Mouse (Mus musculus) ZHBTc4 (cell line): Measurements from ENCODE around the gene Adgrg3.

Experiments used
- DNase-seq: peaks from one replicate; pipeline ENCODE4 v3.0.0-alpha.2; 2011; ENCODE audit warnings: low read depth, low spot score

The Adgrg3 gene

DNA sequence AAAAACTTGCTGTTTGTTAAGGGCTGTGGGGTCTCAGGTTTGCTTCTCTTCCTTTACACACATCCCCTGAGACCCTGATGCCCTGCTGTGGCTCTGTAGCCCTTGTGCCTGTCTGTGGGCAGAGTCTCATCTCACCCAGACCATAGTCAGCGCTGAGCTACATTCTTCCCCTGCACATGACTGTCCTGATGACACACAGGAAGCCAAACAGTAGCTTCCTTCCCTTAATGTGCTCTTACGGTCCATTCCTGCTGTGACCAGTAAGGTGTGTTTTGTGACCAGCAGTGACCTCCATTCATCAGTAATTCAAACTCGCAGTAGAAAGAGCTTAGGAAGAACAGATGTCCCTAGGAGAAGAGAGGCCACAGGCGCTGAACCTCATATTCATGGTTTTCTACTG, 6.9 kb downstream of the Adgrg3 start:
- DNase-seq, result no peak

DNA sequence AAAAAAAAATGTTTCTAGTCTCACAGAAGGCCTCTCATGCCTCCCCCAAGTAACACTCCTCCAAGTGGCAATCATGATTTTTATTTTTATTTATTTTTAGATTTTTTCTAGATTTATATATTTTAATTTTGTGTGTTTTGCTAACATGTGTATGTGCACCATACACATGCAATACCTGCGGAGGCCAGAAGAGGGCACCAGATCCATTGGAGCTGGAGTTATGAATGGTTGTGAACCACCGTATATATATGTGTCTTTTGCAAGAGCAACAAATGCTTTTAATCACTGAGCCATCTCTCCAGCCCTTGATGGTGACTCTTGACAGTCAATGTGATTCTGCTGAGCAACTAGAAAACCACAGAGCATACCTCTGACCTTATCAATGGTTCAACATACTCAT, 7.9 kb downstream of the Adgrg3 start:
- DNase-seq, result peak; percentile 70

DNA sequence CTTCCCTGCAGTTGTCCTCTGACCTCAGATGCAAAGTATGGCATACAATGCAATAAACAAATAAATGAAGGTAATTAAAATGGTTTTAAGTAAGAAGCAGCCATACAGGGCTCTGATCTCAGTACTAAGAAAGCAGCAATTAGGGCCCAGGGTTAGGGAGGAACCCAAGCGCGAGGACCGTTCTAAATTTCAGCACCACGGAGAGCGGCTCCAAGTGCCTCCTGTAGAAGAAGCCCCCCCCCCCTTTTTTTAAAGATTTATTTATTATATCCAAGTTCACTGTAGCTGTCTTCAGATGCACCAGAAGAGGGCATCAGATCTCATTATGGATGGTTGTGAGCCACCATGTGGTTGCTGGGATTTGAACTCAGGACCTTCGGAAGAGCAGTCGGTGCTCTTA, 10.9 kb downstream of the Adgrg3 start:
- peak; percentile 48 for DNase-seq

DNA sequence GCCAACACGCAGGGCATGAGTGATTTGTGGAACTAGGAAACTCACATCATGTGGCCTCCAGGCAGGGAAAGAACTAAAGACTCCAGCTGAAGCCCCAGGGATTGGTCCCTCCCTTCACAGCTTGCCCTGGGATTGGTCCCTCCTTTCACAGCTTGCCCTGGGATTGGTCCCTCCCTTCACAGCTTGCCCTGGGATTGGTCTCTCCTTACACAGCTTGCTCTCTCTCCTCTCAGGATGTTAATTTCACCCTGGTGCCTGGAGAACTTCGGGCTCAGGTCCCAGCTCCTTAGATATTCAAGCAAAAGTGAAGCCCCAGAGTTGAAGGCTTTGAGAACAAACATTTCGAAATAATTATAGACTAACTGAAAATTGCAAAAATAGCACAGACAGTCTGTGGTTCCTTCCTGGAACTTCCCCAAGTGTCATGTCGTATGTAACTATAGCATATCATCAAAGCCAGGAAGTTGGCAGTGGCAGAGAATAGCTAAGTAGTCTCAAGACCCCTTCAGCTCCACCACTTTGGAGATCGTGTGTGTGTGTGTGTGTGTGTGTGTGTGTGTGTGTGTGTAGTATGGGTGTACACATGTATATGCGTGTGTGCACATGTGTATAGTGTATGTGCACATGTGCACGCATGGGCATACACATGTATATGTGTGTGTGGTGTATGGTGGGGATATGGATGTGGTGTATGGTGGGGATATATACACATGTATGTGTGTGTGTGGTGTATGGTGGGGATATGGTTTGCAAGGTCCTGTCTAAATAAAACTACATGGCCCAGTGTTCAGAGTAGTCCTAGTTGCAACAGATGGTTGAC, 19.8 kb downstream of the Adgrg3 start:
- DNase-seq, result peak; percentile 58

DNA sequence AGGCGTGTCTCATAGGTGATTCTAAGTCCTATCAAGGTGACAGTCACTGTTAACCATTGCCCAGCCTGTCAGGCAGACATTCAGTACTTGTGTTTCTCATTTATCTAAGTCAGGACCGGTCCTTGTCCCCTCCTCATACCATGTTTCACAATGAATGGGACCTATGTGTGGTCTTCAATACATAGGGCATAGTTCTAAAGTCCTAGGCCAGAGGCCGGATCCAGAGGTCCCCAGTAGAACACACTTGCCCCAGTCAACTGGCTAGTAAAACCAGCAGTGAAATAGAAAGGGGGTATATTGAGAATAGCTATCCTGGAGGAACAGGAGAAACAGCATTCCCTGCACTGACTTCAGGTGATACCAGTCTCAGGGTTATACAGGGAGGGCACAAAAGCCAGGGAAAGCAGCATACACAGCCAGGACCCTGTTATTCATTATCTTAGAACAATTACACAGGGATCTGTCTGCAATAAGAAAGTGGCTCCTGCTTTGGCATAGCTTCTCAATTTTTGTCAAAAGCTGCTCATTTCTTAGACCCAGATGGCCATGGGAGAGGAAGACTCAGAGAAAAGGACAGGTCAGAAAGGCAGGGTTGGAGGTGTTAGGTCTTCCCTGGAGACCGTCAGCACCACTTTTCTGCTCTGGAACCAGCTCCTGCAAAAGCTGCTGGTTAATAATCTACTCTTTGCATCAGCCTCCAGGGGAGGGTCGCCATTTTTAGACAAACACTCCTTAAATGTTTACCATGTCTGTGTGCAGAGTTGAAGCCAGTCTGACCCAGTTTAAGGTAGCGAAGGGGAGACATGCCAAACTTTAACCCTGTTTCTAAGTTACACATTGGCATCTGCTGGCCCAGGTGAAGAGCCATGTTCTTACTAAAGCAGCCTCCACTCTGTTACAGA, 24.6 kb downstream of the Adgrg3 start:
- no peak for DNase-seq

DNA sequence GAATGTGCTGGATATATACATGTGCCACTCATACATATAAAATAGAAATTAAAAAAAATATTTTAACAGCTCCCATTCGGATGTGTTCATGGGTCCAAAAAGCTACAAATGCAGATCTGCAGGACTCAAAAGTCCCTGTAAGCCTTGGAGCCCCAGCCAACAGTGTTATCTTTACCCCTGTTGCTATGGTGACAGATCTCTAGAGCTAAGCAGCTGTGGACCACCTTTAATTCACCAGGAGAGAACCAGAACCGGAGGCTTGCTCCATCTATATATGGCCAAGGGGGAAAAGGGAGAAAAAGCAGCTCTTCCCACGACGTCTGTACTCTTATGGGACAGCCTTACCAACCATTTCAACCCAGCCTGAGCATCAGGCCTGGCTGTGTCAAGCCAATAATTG, 27.3 kb downstream of the Adgrg3 start:
- no peak for DNase-seq

DNA sequence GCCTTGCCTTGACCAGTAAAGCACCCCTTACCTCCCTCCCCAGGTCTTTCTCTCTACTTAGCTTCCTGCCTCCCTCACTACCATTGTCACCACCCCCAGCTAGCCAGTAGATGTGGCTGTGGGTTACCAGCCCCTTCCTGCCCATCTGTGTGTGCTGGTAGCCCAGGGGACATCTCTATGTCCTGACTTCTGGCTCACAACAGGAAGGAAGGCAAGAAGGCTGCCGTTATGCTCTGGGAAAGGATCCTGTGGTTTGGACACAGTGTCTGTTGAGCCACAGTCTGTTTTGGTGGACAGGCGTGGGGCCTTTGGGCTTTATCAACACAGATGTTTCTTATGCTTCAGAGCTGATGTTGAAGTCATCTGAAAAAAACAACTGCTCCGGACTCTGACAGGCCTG, 29.5 kb downstream of the Adgrg3 start:
- no peak for DNase-seq

DNA sequence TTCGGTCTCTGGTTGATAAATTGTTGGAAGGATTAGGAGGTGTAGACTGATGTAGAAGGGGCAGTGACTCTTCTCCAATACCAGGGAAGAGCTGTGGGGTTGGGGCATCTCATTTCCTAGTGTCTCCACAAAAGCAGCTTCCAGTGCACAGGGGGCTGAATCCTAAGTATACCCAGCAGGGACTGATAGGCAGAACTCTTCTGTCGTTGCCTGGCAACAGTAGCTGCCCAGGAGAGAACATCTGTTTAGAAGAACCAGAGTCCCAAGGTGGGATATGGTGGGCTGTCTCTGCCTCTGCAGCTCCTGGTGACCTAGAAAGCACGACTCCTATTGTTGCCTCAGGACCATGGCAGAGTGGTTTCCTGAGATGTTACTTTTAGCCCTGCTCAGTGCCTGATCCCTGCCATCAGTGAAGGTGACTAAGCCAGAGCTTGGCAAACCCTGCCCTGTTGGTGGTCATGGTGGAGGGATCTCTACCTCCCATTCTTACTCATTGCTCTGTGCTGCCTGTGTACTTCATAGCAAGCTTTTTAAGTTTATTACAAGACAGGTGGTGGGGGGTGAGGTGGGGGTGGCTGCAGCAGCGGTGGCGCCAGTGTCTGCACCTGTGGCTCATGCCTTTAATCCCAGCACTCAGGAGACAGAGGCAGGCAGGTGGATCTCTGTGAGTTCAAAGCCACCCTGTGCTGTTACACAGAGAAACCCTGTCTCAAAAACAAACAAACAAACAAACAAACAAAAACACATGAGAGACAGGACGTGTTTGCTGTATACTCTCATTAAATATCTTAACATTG, 30.6 kb downstream of the Adgrg3 start:
- no peak for DNase-seq

DNA sequence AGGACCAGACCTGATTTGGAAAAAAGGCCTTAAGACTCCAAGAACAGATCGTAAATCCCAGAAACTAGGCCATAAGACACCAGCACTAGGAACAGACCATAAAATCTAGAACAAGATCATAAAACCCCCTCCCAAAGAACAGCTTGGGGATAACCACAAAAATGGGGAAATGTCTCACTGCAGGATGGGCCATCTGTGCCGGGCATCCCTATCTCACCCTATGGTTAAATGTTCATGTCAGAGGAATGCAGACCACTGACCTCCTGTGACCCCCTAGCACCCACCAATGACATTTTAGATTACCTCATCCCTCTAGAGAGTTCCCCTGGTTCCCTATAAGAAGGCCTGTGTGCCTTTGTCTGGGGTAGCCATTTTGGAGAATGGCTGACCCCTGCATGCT, 32.1 kb downstream of the Adgrg3 start:
- no peak for DNase-seq

DNA sequence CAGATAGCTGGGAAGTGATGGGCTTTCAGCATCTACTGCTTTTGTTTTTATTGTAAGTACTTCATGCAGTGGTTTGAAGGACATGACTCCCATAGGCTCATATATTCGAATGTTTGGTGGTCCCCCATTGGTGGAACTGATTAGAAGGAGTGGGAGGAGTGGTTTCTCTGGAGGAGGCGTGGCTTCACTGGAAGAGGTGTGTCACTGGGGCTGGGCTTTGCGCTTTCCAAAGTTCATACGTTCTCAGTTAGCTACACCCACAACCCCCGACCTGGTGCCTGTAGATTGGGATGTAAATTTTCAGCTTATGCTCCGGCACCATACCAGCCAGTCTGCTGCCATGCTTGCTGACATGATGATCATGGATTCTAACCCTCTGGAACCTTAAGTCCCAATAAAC, 36.9 kb downstream of the Adgrg3 start:
- DNase-seq, result peak; percentile 37

DNA sequence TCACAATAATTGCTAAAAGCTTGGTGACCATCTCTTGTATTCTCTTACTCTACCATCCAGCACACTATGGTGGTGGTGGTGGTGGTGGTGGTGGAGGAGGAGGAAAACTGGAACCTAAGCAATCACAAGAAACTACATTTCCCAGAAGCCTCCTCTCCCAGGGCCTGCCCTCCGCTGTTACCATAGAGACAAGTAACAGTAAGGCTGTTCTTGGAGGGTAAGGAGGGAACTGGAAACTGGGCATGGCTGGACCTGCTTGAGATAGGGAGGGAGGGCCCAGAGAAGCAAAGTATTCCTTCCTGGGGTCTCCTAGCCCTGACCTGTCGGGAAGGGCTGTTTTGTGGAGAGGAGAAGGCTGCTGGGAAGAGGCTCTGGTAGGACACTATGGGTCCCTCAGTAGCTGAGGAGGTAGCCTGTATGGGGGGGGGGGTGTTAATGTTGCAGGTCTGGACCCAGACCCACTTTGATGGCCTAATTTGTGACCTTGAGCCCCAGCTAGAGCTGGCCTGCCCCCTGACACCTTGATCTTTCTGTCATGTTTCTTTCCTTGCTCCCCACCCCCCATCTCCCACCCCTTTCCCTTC, 37.5 kb downstream of the Adgrg3 start, which contains the start of gene Drc7:
Gene Drc7 (plus strand): TSS at position 177 of the 584 bp plus-strand sequence.
- DNase-seq, result peak; percentile 73

DNA sequence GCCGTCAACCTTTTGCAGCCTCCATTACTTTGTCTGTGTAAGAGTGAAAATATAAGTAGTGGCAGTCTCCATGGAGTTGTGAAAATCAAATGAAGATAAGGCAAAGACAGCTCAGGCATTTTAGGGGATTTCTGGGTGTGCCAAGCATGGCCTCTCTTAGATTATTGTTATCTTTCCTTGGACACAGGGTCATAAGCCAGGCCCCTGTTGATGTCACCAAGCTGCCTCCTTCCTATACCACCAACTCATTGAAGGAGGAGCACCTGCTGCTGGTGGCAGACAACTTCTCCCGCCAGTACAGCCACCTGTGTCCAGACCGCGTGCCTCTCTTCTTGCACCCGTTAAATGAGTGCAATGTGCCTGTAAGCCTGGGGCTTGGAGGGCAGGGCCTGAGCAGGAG, 38.9 kb downstream of the Adgrg3 start:
- DNase-seq, result no peak

DNA sequence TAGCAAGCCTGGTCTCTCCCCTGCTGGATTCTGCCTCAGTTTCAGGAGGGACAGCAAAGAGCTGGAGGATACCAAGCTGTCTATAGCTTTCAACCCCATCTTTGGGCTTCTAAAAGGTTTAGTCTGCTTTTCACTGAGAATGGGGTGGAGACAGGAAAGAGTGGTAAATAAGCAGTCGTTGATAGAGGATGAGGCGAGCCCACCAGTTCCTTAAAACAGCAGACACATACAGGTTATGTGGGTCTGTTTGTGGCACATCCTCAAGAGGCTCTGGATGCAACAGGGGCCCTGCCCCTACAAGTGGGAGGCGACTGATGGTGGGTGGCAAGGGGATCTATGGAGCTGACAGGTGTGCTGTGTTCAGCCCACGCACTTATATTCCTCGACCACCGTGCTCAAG, 41.2 kb downstream of the Adgrg3 start:
- no peak for DNase-seq

DNA sequence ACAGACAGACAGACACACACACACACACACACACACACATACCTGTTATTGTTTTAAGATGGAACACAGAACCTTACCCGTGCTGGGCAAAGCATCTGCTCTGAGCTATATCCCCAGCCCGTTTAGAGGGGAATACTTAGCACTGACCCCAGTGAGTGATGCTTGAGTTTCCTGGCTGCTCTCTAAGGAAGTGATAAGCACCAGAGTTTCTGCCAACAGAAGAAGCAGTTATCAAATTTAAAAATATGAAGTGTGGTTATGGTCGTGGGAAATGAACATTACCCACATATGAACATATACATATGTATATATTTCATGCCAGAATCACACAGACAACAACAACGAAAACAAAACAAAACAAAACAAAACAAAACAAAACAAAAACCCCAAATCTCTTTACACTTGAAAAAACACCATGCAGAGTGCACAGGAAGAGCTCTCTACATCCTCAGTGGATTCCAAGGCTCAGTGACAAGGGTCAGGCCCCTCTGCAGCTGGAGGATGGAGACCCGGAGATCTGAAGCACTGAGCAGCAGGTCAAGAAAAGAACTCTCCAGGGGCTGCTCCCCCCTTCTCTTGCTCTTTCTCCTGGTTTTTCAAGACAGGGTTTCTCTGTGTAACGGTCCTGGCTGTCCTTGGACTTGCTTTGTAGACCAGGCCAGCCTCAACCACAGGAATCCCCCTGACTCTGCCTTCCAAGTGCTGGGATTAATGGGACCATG, 42.5 kb downstream of the Adgrg3 start:
- DNase-seq, result no peak

DNA sequence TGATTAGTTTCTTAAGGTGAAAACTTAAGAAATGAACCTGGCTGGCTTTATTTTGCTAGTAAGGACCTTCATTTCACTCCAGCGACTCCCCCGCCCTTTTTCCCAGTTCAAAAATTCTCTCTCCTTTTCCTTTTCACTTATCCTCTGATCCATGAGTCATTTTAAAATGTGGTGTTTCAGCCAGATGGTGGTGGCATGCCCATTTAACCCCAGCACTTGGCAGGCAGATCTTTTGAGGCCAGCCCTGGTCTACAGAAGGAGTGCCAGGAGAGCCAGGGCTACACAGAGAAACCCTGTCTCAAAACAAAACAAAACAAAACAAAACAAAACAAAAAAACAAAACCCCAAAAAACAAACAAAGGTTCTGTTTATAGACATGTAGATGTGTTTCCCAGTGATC, 47.0 kb downstream of the Adgrg3 start:
- no peak for DNase-seq

DNA sequence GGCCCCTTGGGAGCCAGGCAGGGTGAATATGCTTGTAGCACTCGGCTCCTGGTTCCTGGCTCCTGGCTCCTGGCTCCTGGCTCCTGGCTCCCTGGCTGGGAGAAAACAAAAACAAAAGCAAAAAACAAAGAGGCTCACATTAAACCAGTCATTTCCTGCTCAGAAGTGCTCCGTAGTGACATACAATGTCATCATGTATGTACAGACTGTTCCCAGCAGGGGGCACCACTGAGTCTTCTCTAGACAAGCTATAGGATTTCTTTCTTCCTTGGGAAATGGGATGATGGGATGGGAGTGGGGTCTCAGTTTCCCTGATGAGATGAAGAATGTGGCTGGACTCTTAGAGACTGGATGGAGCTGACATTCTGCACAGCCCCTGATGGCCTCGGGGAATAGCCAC, 50.1 kb downstream of the Adgrg3 start:
- DNase-seq, result peak; percentile 92

DNA sequence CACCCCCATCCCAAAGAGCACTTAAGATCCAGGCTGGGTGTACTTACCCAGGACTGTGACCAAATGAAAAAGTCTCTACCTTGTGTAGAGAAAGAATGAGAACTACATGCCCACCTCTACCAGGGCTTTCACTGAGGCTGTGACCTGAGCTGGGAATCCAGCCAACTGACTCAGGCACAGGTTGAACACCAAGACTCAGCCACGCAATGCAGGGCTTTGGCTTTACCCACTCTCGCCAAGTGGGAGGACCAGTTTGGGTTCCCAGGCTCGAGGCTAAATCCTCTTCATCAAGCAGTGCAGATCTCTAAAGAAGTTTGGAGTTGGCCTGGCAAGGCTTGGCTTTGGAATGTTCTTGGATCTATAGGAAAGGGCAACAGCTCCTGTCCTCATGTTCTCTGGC, 58.0 kb downstream of the Adgrg3 start:
- DNase-seq, result no peak

DNA sequence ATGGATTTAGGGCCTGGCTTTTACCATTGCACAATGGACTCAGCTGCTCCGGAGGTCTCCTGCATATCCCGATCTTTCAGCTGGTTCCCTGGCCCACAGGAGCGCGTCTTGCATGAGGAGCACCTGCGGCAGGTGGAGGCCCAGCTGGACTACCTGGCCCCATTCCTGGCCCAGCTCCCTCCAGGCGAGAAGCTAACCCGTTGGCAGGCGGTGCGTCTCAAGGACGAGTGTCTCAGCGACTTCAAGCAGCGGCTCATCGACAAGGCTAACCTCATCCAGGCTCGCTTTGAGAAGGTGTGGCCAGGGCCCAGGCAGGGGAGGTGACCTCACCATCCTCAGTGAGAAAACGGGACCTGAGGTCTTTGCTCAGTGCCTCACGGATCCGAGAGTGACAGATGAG, 58.7 kb downstream of the Adgrg3 start:
- DNase-seq, result no peak

DNA sequence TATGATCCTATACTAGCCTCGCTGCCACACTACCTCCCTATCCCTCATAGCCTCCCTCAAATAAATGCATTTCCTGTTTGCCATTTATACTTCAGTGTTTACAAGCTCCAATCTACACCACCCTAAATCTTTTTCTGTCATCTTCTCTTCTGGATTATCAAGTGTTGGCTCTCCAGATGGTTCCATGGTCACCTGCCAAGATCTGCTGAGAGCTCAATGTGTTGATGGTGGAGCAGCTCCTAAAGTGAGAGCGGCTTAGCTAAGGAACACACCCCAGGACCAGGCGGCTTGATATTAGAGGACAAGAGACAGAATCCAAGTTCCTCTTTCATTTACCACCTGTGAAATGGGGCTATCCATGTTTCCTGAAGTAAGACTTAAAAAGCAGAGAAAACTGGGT, 60.6 kb downstream of the Adgrg3 start:
- no peak for DNase-seq

DNA sequence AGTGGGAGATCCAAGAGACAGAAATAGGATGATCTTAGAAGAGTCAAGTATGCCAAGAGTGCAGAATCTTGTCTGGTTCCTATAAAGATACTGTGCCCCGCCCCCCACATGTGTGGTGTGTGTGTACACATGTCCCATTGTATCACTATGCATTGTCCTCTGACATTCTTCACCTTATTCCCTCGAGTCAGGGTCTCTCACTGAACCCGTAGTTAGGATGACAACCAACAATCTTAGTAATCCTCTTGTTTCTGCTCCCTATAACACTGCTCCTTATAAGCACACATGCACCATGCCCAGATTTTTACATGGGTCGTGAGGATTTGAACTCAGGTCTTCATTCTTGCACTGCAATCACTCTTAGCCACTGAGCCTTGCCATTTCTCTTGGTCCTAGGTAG, 61.8 kb downstream of the Adgrg3 start:
- no peak for DNase-seq
